Mouse (Mus musculus): ENCODE results near the gene Scn2a.
A peak's percentile ranks its signal among the peaks of the same experiment; 100 is the strongest.

The Scn2a gene

GRCm38 (mm10) chr2:65620556-65621166, at the start of gene Scn2a:
Gene Scn2a, plus strand, starts transcription at chr2:65620771.
- peak; percentile 4 for DNase-seq (ENCODE audit: low read depth, low spot score)

DNA sequence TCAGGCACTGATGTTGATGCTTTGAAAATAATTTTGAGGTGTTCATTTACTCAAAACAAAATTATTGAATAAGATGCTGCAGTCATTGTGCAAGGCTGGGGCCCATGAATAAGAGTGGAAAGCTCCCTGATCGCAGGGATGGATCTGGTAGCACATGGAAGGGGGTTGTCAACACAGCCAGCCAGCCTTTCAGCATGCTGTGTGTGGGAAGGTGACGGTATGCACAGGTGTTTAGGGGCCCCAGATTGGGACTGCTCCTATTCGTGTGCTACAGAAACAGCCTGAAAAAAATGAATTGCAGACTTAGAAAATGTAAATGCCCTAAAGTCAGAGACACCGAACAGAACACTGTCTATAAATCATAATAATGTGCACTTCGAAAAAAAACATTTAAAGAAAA, 32.9 kb upstream of the Scn2a start:
- no peak for DNase-seq (ENCODE audit: low read depth, low spot score)

- no peak for DNase-seq (ENCODE audit: low read depth, low spot score)
These were observed 12.8 kb upstream of the Scn2a start for GRCm38 (mm10) chr2:65607813-65608212.

- no peak for DNase-seq (ENCODE audit: low read depth, low spot score)
These were observed 8.7 kb upstream of the Scn2a start for GRCm38 (mm10) chr2:65611887-65612286.

GRCm38 (mm10) chr2:65619781-65620180, 790 bp upstream of the Scn2a start:
- peak; percentile 4 for DNase-seq (ENCODE audit: low read depth, low spot score)

GRCm38 (mm10) chr2:65621254-65621653, 683 bp downstream of the Scn2a start:
- DNase-seq (ENCODE audit: low read depth, low spot score), result no peak

GRCm38 (mm10) chr2:65621838-65622237, 1.3 kb downstream of the Scn2a start:
- no peak for DNase-seq (ENCODE audit: low read depth, low spot score)

DNA sequence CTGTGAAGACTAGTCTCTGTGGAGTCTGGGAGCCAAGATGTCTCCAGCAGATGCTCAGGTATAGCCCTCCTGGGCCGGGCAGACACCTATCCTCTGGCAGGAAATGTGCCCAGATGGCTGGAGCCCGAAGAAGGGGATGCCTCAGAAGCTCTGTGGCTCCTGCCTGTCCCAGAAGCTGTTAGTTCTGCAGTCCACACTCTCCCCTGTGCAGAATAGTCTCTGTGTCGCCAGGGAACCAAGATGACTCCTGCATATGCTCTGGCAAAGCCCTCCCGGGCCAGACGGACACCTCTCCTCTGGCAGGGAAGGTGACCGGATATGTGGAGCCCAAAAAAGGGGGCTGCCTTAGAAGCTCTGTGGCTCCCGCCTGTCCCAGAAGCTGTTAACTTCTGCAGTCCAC, 32.1 kb downstream of the Scn2a start:
- DNase-seq (ENCODE audit: low read depth, low spot score), result no peak

- DNase-seq (ENCODE audit: low read depth, low spot score), result no peak
These were observed 36.5 kb downstream of the Scn2a start for GRCm38 (mm10) chr2:65657031-65657430.

DNA sequence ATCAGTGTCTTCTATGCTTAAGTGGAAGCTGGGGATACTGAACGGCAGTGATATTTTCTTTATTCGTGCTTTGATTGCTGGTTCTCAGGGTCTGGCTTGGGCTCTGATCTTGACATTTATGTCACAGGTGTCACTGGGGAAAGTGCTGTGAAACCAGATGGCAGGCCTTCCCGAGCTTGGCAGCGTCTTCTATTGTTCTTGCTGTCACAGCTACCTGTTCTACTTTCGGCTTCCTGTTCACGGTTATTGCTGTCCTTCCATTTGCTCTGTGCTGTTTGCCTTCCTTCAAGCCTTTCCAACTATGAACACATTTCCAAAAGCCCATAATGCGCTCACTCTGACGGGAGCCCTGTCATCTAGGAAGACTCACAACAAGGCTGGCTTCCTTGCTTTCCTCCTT, 37.9 kb downstream of the Scn2a start:
- no peak for DNase-seq (ENCODE audit: low read depth, low spot score)

DNA sequence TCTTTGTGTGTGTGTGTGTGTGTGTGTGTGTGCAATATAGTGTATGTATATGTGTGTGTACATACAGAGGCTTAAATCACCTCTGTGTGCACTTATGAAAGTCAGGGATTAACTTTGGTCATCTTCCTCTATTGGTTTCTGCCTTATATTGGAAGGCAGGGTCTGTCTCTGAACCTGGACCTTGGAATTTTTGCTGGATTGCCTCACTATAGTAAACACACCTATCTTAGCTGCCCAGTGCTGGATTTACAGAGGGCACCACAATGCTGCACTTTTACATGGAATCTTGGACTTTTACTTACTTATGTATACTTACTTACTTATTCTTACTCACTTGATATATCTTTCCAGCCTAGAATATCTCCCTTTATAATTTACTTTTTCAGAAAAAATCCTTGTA, 43.3 kb downstream of the Scn2a start:
- no peak for DNase-seq (ENCODE audit: low read depth, low spot score)

GRCm38 (mm10) chr2:65664481-65664880, 43.9 kb downstream of the Scn2a start:
- no peak for DNase-seq (ENCODE audit: low read depth, low spot score)

DNA sequence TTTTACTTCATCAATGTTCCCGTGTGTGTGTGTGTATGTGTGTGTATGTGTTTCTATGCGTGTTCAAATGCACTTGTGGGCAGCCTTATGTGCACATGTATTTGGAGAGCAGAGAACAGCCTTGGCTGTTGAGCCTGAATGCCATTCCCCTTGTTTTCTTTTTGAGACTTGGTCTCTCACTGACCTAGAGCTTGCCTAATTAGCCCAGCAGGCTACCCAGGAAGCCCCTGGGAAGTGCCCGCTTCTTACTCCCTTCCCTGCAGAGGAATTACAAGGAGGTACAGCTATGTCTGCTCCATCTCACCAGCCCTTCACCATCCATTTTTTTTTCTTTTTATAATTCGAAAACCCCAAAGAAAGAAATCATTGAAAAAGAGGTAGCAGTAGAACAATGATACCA, 44.6 kb downstream of the Scn2a start:
- DNase-seq (ENCODE audit: low read depth, low spot score), result no peak

DNA sequence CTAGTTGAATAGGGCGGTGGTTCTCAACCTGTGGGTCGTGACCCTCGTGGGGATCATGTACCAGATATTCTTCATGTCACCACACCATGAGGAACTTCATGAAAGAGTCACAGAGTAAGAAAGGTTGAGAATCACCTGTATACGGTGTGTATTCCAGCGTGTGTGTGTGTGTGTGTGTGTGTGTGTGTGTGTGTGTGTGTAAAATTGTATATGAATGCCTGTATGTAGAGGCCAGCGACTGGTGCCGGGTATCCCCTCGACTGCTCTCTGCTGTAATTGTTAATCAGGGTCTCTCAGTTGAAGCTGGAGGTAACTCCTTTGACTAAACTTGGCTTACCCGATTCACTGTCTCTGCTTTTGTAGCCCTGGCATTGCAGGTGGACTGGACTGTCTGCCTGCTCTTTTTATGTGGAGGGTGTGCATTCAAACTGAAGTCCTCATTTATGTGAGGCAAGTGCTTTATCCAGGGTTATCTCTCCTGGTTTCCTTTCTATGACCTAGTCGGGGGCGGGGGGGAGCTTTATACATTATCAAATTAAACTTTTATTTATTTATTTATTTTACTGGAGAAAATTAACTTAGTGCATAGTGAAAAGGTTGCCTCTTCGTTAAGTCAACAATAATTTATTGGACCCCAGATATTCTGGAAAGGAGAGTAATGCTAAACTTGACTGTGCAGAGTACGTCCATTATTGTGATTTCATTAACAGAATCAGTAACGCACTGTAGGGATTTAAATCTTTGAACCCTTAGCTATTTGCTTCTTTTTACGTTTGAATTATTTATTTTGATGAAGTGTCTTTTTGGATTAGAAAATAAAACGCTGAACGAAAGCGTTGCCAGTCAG, 47.2 kb downstream of the Scn2a start:
- no peak for DNase-seq (ENCODE audit: low read depth, low spot score)

DNA sequence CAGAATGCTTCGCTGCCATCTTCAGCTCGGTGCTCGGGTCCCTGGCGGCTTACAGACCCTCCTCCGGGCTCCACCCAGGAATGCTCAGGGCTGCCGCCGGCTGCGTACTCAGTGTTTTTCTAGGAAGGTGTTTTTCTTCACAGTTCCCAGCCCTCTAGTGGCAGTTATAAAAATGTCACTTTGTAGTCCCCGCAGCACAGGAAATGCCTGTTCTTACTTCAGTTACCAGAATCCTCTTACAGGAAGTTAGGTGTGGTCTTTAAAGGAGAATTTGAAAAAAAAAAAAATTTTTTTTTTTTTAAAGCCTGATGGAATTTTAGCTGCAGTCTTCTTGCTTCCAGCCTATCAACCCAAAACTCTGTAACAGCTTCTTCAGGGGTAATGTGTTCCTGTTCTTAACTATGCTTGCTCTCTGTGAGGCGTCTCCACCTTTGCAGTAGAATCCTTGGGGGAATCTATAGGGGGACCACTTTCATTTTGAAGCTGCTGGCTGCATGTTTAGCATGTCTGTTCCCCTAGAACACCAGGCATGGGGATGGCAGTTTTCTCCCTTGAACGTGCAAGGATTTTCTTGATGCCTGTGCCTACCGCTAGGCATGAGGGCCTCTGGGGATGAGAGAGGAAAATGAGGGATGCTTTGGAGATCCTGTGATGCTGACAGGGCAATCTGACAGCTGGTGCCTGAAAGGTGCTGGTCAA, 48.0 kb downstream of the Scn2a start:
- DNase-seq (ENCODE audit: low read depth, low spot score), result peak; percentile 70

GRCm38 (mm10) chr2:65669561-65669960, 49.0 kb downstream of the Scn2a start:
- no peak for DNase-seq (ENCODE audit: low read depth, low spot score)

DNA sequence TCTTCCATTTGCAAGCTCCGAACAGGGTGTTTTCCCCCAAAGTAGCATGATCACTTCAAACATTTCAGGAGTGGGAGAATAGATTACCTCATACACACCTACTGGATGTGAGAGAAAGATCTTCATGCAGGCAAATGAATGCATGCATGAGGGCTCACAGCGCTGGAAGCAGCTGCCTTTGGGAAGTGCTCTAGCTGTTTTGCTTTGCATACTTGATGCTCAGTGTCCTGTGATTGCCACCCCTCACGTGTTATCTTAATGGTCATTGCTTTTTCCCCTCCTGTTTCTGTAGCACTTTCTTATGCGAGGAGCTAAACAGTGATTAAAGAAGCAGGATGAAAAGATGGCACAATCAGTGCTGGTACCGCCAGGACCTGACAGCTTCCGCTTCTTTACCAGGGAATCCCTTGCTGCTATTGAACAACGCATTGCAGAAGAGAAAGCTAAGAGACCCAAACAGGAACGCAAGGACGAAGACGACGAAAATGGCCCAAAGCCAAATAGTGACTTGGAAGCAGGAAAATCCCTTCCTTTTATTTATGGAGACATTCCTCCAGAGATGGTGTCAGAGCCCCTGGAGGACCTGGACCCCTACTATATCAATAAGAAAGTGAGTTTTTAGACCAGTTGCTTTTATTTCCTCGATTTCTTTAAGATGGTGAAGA, 49.7 kb downstream of the Scn2a start:
- DNase-seq (ENCODE audit: low read depth, low spot score), result no peak

- DNase-seq (ENCODE audit: low read depth, low spot score), result no peak
These were observed 59.0 kb downstream of the Scn2a start for GRCm38 (mm10) chr2:65679621-65680020.

GRCm38 (mm10) chr2:65685151-65685550, 64.6 kb downstream of the Scn2a start:
- DNase-seq (ENCODE audit: low read depth, low spot score), result no peak

- DNase-seq (ENCODE audit: low read depth, low spot score), result no peak
These were observed 70.0 kb downstream of the Scn2a start for GRCm38 (mm10) chr2:65690456-65691184.

DNA sequence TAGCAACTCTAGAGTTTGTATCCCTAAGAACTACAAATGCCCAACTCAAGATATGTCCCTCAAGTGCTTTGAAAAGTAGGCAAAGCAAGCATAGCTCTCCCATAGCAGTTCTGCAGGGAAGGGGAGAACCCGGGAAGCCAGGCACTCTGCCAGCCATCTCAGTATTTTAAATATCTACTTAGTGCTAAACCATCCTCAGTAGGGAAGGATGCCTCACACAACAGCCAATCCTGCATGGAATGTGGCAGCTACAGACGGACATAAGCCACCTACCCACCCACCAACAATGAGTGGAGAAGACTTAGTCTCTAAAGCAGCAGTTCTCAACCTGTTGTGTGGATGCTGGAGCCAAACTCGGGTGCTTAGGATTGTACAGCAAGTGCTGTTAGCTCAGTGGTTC, 73.9 kb downstream of the Scn2a start:
- no peak for DNase-seq (ENCODE audit: low read depth, low spot score)
